Mouse (Mus musculus) forebrain, embryonic 10.5 days (tissue): ENCODE results near the gene Trappc4. TPM values are rescaled to one million over a fixed set of nuclear protein-coding genes. Genes with fewer than 3 reads are reported as not detected.
A peak's percentile ranks its signal among the peaks of the same experiment; 100 is the strongest.
"Not testable (repeated sequence)": the region's sequence is repeated elsewhere in the genome, so short reads cannot be mapped to it uniquely, and the experiment has no call there.

ENCODE experiments used
- DNase-seq: peaks from one replicate; pipeline ENCODE4 v3.0.0-alpha.2; 2017; ENCODE audit warnings: low spot score; ENCODE audit errors: extremely low spot score
- H3K27ac ChIP-seq: fragments of 300-500 bp; sonication (generic); 2 replicates; pipeline ENCODE4 v1.5.1; 2016; ENCODE audit warnings: mild to moderate bottlenecking
- H3K27me3 ChIP-seq: fragments of 300-500 bp; sonication (generic); 2 replicates; pipeline ENCODE4 v1.6.1; 2016; ENCODE audit warnings: mild to moderate bottlenecking; ENCODE audit not compliant: poor library complexity, severe bottlenecking
- H3K36me3 ChIP-seq: fragments of 300-500 bp; sonication (generic); replicated peaks from 2 replicates; pipeline ENCODE4 v1.6.1; 2016; ENCODE audit warnings: mild to moderate bottlenecking, moderate library complexity
- H3K4me1 ChIP-seq: fragments of 300-500 bp; sonication (generic); 2 replicates; pipeline ENCODE4 v1.6.1; 2016
- H3K4me3 ChIP-seq: fragments of 300-500 bp; sonication (generic); 2 replicates; pipeline ENCODE4 v1.5.1; 2016; ENCODE audit warnings: mild to moderate bottlenecking, moderate library complexity
- H3K9me3 ChIP-seq: fragments of 300-500 bp; sonication (generic); 2 replicates; pipeline ENCODE4 v1.6.1; 2016; ENCODE audit warnings: mild to moderate bottlenecking, moderate library complexity
- WGBS: fragments of 180-500 bp; shearing (Covaris S2); methylation state at CpG from one replicate; pipeline ENCODE4 v1.1.7; 2016; 5-methylcytosine and 5-hydroxymethylcytosine counted together
- polyA plus RNA-seq: library from polyadenylated mRNA; unstranded; fragments of >200 nt; fragmentation: Nextera tagmentation; extraction: Ambion mirVana; gene quantifications from 2 replicates; pipeline ENCODE4 v1.2.1, GENCODE M21; 2016

Trappc4 gene
- 181 and 189 TPM in 2 replicates for polyA plus RNA-seq

DNA sequence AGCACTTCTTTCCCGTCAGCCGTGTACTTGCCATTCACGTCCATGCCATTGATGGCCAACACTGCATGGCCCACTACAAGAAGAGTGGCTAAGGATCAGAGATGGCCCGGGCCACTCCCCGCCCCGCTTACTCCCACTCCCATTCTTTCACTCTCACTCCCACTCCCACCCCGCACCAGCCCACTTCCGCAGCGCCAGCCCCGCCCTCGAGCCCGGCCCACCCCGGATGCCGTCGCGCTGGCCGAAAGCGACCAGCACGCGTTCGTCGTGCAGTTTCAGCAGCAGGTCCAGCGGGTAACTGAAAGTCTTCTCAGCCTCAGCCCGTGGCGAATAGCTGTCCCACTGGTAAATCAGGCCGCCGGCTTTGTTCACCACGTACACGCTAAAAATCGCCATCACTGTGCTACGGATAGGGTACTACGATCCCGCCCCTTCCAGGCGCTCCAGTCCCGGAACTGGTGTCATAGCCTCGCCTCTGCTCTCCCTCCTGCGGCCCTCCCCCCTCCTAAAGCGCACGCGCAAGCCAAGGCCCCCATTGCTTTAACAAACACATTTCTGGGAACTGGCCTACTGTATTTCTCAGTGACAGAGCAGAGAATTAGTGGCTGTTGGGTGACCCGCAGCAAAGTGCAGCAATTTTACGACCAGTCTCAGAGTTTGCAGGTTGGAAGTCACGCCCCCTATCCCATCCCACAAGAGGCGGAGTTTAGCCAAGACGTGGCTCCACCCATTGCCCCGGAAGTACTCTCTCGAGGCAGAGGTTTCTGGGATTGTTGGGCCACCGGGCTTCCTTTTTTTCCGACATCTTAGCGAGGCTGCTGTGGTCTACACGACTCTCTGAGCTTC is at the start of gene Trappc4, which contains the start of gene Rps25:
Gene Trappc4, minus strand, starts transcription at position 695 of the 846 bp plus-strand sequence.
Gene Rps25, plus strand, starts transcription at position 234 of the 846 bp plus-strand sequence.
- peak within 1 kb of the TSS; percentile 92 for H3K4me3 ChIP-seq
- no peaks in the 10 kb centered on the region for H3K27me3 ChIP-seq
- peak within 1 kb of the TSS; percentile 97 for H3K27ac ChIP-seq
- no peaks in the 10 kb centered on the region for H3K9me3 ChIP-seq
- H3K36me3 ChIP-seq = peaks cover 75% of the 10 kb centered on the region
- WGBS = under 1% methylated on average over 51 of the region's 51 CpGs
- H3K4me1 ChIP-seq = peaks cover 26% of the 10 kb centered on the region
- peak; percentile 97 for DNase-seq

DNA sequence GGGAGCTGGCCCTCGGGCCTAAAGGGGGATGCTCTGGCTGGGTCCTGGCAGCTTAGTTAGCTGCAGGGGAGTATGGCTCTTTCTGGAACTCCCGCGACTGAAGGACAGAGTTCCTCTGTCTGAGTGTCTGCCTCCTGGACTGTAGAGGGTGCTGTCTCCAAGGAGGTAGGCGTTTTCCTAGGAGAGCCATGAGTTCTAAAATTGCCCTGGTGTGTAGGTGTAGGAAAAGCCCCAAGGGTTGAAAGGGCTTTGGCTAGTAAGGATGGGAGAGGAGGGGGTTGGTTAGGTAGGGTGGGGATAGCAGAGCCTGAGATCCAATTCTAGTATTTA is 47.5 kb upstream of the Trappc4 start, which contains the start of gene Upk2:
Gene Upk2, minus strand, starts transcription at position 86 of the 330 bp plus-strand sequence.
- WGBS = 12% methylated on average over 4 of the region's 4 CpGs
- Histone ChIP-seq H3K27me3 (peaks cover 51% of the 10 kb centered on the region), H3K27ac (peak within 1 kb of the TSS; percentile 49; the same call in 1 of the 2 replicates), H3K4me1 (peaks cover 42% of the 10 kb centered on the region), H3K9me3 (no peaks in the 10 kb centered on the region), H3K4me3 (no peak within 1 kb of the TSS), H3K36me3 (no peaks in the 10 kb centered on the region)
- DNase-seq = peak; percentile 20

DNA sequence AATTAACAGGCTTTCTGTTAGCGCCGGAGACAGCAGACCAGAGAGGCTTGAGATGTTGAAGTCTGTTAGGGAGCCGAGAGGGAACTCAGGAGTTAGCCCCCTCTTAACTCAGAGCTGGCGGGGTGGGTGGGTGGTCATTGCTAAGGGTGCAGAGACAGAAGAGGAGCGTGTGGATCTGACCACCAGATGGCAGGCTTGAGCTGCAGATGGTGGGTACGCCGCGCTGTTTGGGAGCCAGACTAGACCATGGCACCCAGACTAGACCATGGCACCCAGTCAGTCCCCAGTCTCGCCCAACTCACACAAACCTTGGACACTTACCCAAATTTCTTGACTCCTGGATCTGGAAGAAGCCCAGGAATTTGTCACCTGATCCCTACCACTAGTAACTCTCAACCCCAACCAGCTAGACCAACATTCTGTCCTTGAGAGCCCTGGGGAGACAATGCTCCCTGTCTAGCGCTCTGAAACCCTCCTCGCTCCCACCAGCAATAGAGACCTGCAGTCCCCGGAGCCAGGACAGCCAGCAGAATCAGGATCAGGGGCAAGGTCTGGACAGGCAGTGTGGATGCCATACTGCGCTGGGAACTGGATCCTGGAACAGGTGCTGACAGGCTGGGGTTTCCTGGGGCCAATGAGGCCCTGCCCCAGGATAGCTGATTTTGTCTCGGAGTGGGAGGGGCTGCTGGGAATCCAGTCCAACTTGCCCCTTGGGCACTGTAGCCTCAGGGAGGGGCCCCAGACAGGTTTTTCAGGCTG is 46.9 kb upstream of the Trappc4 start:
- Histone ChIP-seq H3K9me3 (no peaks in the 10 kb centered on the region), H3K36me3 (no peaks in the 10 kb centered on the region), H3K27me3 (peaks cover 51% of the 10 kb centered on the region), H3K27ac (peak overlapping the region; percentile 49; the same call in 1 of the 2 replicates), H3K4me3 (no peak overlapping the region), H3K4me1 (peaks cover 42% of the 10 kb centered on the region)
- WGBS = 11% methylated on average over 14 of the region's 14 CpGs
- DNase-seq = peak; percentile 82

DNA sequence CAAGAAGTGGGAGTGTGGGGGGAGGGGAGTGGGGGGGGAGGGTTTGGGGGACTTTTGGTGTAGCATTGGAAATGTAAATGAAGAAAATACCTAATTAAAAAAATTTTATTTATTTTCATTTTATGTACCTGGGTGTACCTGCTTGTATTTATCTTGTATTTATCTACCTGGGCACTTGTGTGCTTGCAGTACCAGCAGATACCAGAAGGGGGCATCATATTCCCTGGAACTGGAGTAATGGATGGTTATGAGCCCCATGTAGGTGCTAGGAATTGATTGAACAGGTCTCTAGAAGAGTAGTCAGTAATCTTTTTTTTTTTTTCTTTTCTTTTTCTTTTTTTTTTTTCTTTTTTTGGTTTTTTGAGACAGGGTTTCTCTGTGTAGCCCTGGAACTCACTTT is 43.0 kb upstream of the Trappc4 start:
- Histone ChIP-seq H3K4me1 (peaks cover 20% of the 10 kb centered on the region), H3K27me3 (peaks cover 32% of the 10 kb centered on the region), H3K4me3 (no peak overlapping the region), H3K27ac (no peak overlapping the region), H3K9me3 (no peaks in the 10 kb centered on the region), H3K36me3 (no peaks in the 10 kb centered on the region)
- no peak for DNase-seq

DNA sequence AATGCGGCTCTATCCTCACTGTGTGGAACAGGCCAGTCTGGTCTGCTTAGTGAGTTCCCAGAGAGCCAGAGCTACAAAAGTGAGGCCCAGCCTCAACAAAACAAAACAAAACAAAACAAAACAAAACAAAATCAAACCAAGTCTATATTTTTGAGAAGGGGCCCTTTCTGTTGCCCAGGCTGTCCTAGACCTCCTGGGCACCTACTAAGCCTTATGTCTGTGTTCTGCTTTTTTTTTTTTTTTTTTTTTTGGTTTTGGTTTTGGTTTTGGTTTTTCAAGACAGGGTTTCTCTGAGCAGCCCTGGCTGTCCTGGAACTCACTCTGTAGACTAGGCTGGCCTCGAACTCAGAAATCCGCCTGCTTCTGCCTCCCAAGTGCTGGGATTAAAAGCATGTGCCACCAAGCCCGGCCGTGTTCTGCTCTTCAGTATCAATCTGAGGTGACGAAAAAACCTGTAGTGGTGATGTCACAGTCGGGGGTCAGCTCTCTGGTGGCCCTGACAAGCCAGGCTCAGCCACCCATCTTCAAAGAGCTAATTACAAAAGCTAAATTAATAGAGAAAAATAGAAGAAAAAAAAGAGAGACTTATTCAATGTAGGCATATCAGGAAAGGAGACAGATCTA is 37.1 kb upstream of the Trappc4 start:
- H3K36me3 ChIP-seq, H3K4me1 ChIP-seq, H3K27ac ChIP-seq, DNase-seq, H3K4me3 ChIP-seq, H3K9me3 ChIP-seq, H3K27me3 ChIP-seq: not testable (repeated sequence)
- WGBS = 89% methylated on average over 7 of the region's 7 CpGs

DNA sequence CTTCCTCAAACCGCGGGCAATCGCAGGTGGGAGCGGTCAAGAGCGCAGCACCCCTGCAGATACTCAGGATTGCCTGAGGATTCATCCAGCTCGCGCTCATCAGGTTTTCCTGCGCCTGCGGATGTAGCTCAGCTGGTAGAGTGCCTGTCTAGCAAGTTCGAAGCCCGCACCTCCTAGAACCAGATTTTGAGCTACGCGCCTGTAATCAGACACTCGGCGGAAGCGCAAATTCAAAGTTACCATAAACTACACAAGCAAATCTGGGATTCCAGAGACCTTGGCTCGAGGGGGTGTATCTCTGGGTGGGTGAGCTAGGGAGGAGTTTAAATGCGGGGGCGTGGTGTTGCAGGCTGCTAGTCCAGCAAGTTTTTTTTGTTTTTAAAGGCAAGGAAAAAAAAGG is 33.6 kb upstream of the Trappc4 start, which contains the start of gene Foxr1:
Gene Foxr1, minus strand, starts transcription at position 176 of the 400 bp plus-strand sequence.
- H3K36me3 ChIP-seq = no peaks in the 10 kb centered on the region
- DNase-seq = no peak
- H3K27ac ChIP-seq = no peak within 1 kb of the TSS
- H3K4me3 ChIP-seq = no peak within 1 kb of the TSS
- H3K4me1 ChIP-seq = peaks cover under 1% of the 10 kb centered on the region
- peaks cover 4% of the 10 kb centered on the region; the same call in 1 of the 2 replicates for H3K9me3 ChIP-seq
- H3K27me3 ChIP-seq = no peaks in the 10 kb centered on the region
- WGBS = 76% methylated on average over 19 of the region's 19 CpGs

DNA sequence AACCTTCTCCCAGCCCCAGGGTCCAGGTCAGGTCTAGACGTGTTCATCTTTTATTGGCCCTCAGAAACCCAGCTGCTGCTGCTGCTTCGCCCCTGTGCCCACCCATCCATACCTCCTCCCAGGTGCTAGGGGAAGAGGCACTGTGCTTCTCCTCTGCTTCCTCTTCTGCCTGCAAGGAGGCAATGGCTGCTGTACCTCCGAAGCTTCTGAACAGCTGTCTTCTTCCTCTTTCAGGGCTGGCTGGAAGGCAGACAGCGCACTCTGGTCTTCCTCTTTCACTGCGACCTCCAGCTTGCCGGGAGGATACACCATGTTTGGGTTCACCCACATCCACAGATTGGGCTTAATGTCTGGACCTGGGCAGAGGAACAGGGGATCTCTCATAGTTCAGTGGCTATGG is 28.3 kb upstream of the Trappc4 start:
- Histone ChIP-seq H3K4me3 (no peak overlapping the region), H3K27me3 (no peaks in the 10 kb centered on the region), H3K27ac (no peak overlapping the region), H3K36me3 (no peaks in the 10 kb centered on the region), H3K4me1 (peaks cover 7% of the 10 kb centered on the region), H3K9me3 (peaks cover 2% of the 10 kb centered on the region; the same call in 1 of the 2 replicates)
- WGBS = 86% methylated on average over 6 of the region's 6 CpGs
- DNase-seq = no peak

DNA sequence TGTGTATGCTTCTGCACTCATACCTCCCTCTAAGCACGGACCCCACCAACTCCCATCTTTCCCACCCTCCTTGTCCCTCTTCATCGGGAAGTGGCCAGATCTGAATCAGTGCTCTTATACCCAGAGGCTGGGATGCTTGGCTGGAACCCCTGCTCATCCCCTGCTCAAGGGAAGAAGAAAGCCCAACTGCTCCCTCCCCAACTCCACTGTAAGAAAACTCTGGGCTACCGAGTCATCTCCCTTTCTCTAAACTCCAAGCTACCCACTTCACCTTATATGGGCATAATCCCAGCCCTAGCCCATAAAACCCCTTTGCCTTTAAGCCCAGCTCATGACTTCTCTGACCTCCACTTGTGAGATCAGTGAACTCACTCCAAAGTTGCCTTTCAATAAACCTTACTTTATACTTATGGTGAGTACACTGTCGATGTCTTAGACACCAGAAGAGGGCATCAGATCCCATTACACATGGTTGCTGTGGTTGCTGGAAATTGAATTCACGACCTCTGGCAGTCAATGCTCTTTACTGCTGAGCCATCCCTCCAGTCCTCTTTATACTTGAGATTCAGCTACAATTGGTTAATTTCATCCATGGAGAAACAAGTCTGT is 25.3 kb upstream of the Trappc4 start:
- Histone ChIP-seq H3K9me3 (no peaks in the 10 kb centered on the region), H3K36me3 (no peaks in the 10 kb centered on the region), H3K4me3 (no peak overlapping the region), H3K27ac (no peak overlapping the region), H3K27me3 (no peaks in the 10 kb centered on the region), H3K4me1 (peaks cover 7% of the 10 kb centered on the region)
- no peak for DNase-seq
- WGBS = 59% methylated on average over 5 of the region's 5 CpGs

DNA sequence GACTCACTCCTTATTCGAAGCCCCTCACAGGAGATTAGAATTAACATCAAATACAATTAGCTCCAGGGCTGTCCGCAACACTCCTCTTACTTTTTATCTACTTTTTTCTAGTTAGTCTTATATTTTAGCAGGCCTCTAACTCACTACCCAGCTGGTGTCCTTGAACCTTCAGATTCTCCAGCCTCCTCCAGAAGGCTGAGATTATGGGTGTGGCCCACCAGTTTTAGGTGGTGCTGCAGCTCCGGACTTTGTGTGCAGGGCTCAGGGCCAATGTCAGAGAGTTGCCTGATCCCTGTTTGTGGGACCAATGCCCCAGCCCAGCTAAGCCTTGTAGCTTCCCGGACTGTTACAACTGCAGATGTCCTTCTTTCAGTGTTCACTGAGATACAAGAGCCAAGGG is 16.2 kb upstream of the Trappc4 start:
- Histone ChIP-seq H3K4me1 (0 out of 2 replicates have a peak, but pooled peaks cover under 1% of the 10 kb centered on the region), H3K4me3 (no peak overlapping the region), H3K36me3 (no peaks in the 10 kb centered on the region), H3K27me3 (no peaks in the 10 kb centered on the region), H3K9me3 (peaks cover 5% of the 10 kb centered on the region; the same call in 1 of the 2 replicates), H3K27ac (no peak overlapping the region)
- no peak for DNase-seq
- 91% methylated on average over 4 of the region's 4 CpGs for WGBS

DNA sequence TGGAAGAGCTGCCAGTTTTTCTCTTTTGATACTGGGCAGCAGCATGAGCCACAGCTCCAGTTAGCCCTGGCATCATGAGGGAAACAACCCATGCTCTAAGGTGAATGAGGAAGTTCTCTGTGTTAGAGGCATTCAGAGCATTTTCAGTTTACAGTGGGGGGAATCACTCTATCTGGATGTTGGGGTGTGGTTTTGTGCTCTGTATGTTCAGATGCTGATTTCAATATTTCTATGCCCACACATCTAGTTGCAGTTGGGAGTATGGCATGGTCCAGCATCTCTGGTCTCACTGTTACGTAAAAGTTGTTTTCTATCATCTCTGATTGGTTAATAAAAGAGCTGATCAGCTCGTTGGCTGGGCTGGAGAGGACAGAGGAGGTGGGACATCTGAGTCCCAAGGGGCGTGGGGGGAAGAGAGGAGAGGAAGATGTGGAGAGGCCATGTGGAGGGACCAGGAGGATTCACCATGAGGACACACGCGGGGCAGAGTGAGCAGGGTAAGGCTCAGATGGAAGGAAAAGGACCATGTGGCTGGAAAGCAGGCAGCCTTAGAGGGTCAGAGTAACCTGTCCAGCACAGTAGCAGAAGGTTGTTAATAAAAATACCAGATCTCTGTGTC is 13.0 kb upstream of the Trappc4 start:
- WGBS = 88% methylated on average over 5 of the region's 5 CpGs
- Histone ChIP-seq H3K4me1 (peaks cover 15% of the 10 kb centered on the region), H3K27ac (no peak overlapping the region), H3K9me3 (peaks cover 5% of the 10 kb centered on the region; the same call in 1 of the 2 replicates), H3K4me3 (no peak overlapping the region), H3K36me3 (peaks cover 12% of the 10 kb centered on the region), H3K27me3 (no peaks in the 10 kb centered on the region)
- DNase-seq = no peak

DNA sequence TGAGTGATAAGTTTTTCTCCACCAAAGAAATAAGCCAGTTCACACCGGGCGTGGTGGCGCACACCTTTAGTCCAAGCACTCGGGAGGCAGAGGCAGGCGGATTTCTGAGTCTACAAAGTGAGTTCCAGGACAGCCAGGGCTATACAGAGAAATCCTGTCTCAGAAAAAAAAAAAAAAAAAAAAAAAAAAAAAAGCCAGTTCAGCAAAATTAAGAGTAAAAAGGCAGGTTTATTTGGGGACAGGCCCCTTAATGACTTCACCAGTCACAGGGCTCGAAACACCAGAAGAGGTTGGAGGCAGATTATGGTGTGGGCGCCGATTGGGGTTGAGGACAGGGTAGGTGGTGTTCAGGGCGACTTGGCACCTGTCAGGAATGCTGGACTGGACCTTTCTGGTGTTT is 12.3 kb upstream of the Trappc4 start:
- WGBS = 94% methylated on average over 9 of the region's 9 CpGs
- not testable (repeated sequence) for H3K9me3 ChIP-seq, H3K4me3 ChIP-seq, H3K27ac ChIP-seq, DNase-seq, H3K27me3 ChIP-seq
- Histone ChIP-seq H3K36me3 (peaks cover 16% of the 10 kb centered on the region), H3K4me1 (peaks cover 15% of the 10 kb centered on the region)
